Mouse (Mus musculus) liver, embryonic 14.5 days (tissue): Measurements from ENCODE around the gene Zdhhc7.

Experiments used
- CTCF ChIP-seq: IDR thresholded peaks from 2 replicates; pipeline ENCODE4 v1.5.1; 2016; ENCODE audit warnings: antibody characterized with exemption, low read depth, control low read depth
- EP300 ChIP-seq: IDR thresholded peaks from 2 replicates; pipeline ENCODE4 v1.6.1; 2016; ENCODE audit warnings: antibody characterized with exemption, low read depth

DNA sequence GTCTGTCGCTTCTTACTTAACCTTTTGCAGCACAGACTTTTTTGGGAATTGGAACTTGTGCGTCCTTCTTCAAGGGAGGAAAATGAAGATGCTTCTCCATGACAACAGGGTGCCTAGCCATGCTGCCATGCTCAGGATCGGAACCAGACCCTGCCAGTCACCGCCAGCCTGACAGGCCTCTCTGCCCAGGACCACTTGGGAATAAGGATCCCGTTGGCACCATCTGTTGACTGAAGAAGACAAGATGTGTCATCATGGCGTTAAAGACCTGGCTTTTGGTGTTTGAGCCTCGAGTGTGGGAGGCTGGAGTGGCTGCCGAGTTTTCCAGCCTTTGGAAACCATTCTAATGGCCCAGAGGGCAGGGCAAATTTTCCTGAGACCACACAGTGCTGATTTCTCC, 63.7 kb downstream of the Zdhhc7 start:
- TF ChIP-seq CTCF (no peak), EP300 (no peak)
